Mouse (Mus musculus) CD4-positive, CD25-positive, alpha-beta regulatory T cell, adult 2 months (primary cell): ENCODE data around the gene 4930452B06Rik.

Experiments
- DNase-seq: peaks from one replicate; pipeline ENCODE4 v3.0.0-alpha.2; 2012; ENCODE audit warnings: low read depth, low spot score

Gene 4930452B06Rik

GRCm38 (mm10) chr14:8451117-8451516 lies 214.9 kb downstream of the 4930452B06Rik start:
- DNase-seq: no peak

- DNase-seq: no peak
Observed at GRCm38 (mm10) chr14:8450342-8450741, 215.7 kb downstream of the 4930452B06Rik start.

- DNase-seq: no peak
Observed at GRCm38 (mm10) chr14:8449299-8449698, 216.7 kb downstream of the 4930452B06Rik start.

- no peak for DNase-seq
Observed at GRCm38 (mm10) chr14:8447352-8447751, 218.7 kb downstream of the 4930452B06Rik start.

- DNase-seq: no peak
Observed at GRCm38 (mm10) chr14:8444363-8444762, 221.7 kb downstream of the 4930452B06Rik start.

GRCm38 (mm10) chr14:8442691-8443090 lies 223.3 kb downstream of the 4930452B06Rik start:
- no peak for DNase-seq

GRCm38 (mm10) chr14:8441623-8442022 lies 224.4 kb downstream of the 4930452B06Rik start:
- DNase-seq: no peak

GRCm38 (mm10) chr14:8430611-8431230 lies 235.3 kb downstream of the 4930452B06Rik start:
- no peak for DNase-seq

- DNase-seq: no peak
Observed at GRCm38 (mm10) chr14:8429767-8430166, 236.3 kb downstream of the 4930452B06Rik start.

GRCm38 (mm10) chr14:8422833-8423232 lies 243.2 kb downstream of the 4930452B06Rik start:
- no peak for DNase-seq

- no peak for DNase-seq
Observed at GRCm38 (mm10) chr14:8421199-8421787, 244.7 kb downstream of the 4930452B06Rik start.

- no peak for DNase-seq
Observed at GRCm38 (mm10) chr14:8418610-8419009, 247.4 kb downstream of the 4930452B06Rik start.

GRCm38 (mm10) chr14:8405946-8406345 lies 260.1 kb downstream of the 4930452B06Rik start:
- no peak for DNase-seq

GRCm38 (mm10) chr14:8403310-8403709 lies 262.7 kb downstream of the 4930452B06Rik start:
- DNase-seq: no peak

- no peak for DNase-seq
Observed at GRCm38 (mm10) chr14:8398507-8398906, 267.5 kb downstream of the 4930452B06Rik start.

GRCm38 (mm10) chr14:8395690-8396287 lies 270.3 kb downstream of the 4930452B06Rik start:
- no peak for DNase-seq

- DNase-seq: no peak
Observed at GRCm38 (mm10) chr14:8392181-8392825, 273.7 kb downstream of the 4930452B06Rik start.
